Mouse (Mus musculus) neutrophil, adult 5-6 weeks (primary cell): ENCODE measurements around the gene Nagpa. TPM values are rescaled to one million over a fixed set of nuclear protein-coding genes. Genes with fewer than 3 reads are reported as not detected.
A peak's percentile ranks its signal among the peaks of the same experiment; 100 is the strongest.

Source experiments
- ATAC-seq: fragments of 151-379, 151-347 bp; 2 replicates; pipeline ENCODE4 v1.8.0; 2017; ENCODE audit warnings: mild to moderate bottlenecking, moderate TSS enrichment; ENCODE audit not compliant: insufficient number of reproducible peaks, poor library complexity, low FRiP score, severe bottlenecking; ENCODE audit errors: extremely low read depth
- total RNA-seq: library from RNA; stranded (forward); fragments of 200-1000 nt; gene quantifications from 2 replicates; pipeline ENCODE4 v1.2.3, GENCODE M21; 2017

The Nagpa gene
- total RNA-seq, 1 experiment from 2014 or later = 54.4 TPM

- no peak for ATAC-seq
Observed at GRCm38 (mm10) chr16:5146367-5147036, 57.3 kb downstream of the Nagpa start.

- peak; percentile 57; the same call in 1 of the 2 replicates for ATAC-seq
Observed at GRCm38 (mm10) chr16:5145570-5145969, 58.2 kb downstream of the Nagpa start.

Other genes with a start within 250 kb of the Nagpa start
- gene Anks3, start 239.8 kb downstream of the Nagpa start, total RNA-seq = 81.5 and 84.8 TPM in 2 replicates
- gene Sept12, start 206.2 kb downstream of the Nagpa start, total RNA-seq = not detected in 2 replicates
- not detected in 2 replicates for gene Smim22, start 196.7 kb downstream of the Nagpa start, total RNA-seq
- gene Rogdi, start 190.5 kb downstream of the Nagpa start, total RNA-seq = 50.2 and 55.1 TPM in 2 replicates
- gene Glyr1, start 154.1 kb downstream of the Nagpa start, total RNA-seq = 154 and 165 TPM in 2 replicates
- 60.3 and 61.9 TPM in 2 replicates for gene Ubn1, start 154.0 kb downstream of the Nagpa start, total RNA-seq
- 1.2 and 2.2 TPM in 2 replicates for gene Ppl, start 71.6 kb downstream of the Nagpa start, total RNA-seq
- 0.35 and 0.37 TPM in 2 replicates for gene Sec14l5, start 56.9 kb downstream of the Nagpa start, total RNA-seq
- not detected in 2 replicates for gene AU021092, start 18.3 kb upstream of the Nagpa start, total RNA-seq
- gene Alg1, start 29.6 kb upstream of the Nagpa start, total RNA-seq = 26.0 and 26.2 TPM in 2 replicates
- gene Eef2kmt, start 52.0 kb upstream of the Nagpa start, total RNA-seq = 11.3 and 11.9 TPM in 2 replicates